Mouse (Mus musculus): ENCODE measurements around the gene Bbs2. TPM values are rescaled to one million over a fixed set of nuclear protein-coding genes. Genes with fewer than 3 reads are reported as not detected.

Bbs2 gene
- total and polyA plus RNA-seq, 3 experiments = 10.0 to 13.0 (median 12.0) TPM

- Histone ChIP-seq H3K4me3 (replicated peaks in 1 of 3; ENCODE audit: low read depth in 2 of 3, low read length in 2 of 3, poor library complexity in 1 of 3) (no peak overlapping the region), H3K4me2 (ENCODE audit: insufficient read depth, low read depth, poor library complexity, severe bottlenecking) (no peak overlapping the region), H3K27ac (ENCODE audit: insufficient read depth, low read depth) (no peak overlapping the region), H3K9ac (ENCODE audit: insufficient read depth, low read depth) (no peak overlapping the region), H3K79me2 (replicated peaks; ENCODE audit: control insufficient read depth, extremely low read depth, insufficient read depth, poor library complexity, severe bottlenecking) (no peaks in the 10 kb centered on the region), H3K4me1 (ENCODE audit: control insufficient read depth in 1 of 2, insufficient read depth in 2 of 2) (no peaks in the 10 kb centered on the region), H3K9me3 (replicated peaks; ENCODE audit: low read length) (no peaks in the 10 kb centered on the region), H3K36me3 (replicated peaks in 1 of 2; ENCODE audit: control insufficient read depth in 1 of 2, insufficient read depth in 1 of 2, low read length in 1 of 2) (peaks cover 19 to 74% of the 10 kb centered on the region in 2 experiments), H3K27me3 (replicated peaks) (no peaks in the 10 kb centered on the region)
- TF ChIP-seq TCF12 (IDR thresholded peaks at IDR 0.05; ENCODE audit: low read depth, low read length) (no peak), SIN3A (IDR thresholded peaks at IDR 0.05; ENCODE audit: low read length) (no peak)
- DNase-seq (ENCODE audit: extremely low read depth) = no peak
- in situ Hi-C loops (cut with MboI; ENCODE audit: low pct_ligation_motif_present, low pct_unique_long_range_greater_than_20kb, low sequenced_read_pairs) (no loop called here), dilution Hi-C loops (cut with MboI; ENCODE audit: extremely low pct_ligation_motif_present, extremely low pct_unique_long_range_greater_than_20kb, low sequenced_read_pairs) (no loop called here)
Measured at GRCm38 (mm10) chr8:94047845-94048244, 50.9 kb downstream of the Bbs2 start.

- Histone ChIP-seq H3K4me2 (ENCODE audit: insufficient read depth, low read depth, poor library complexity, severe bottlenecking) (peak overlapping the region; percentile 99), H3K4me1 (ENCODE audit: control insufficient read depth in 1 of 2, insufficient read depth in 2 of 2) (peaks cover 9 to 37% of the 10 kb centered on the region in 2 experiments), H3K79me2 (replicated peaks; ENCODE audit: control insufficient read depth, extremely low read depth, insufficient read depth, poor library complexity, severe bottlenecking) (peaks cover 44% of the 10 kb centered on the region), H3K9me3 (replicated peaks; ENCODE audit: low read length) (no peaks in the 10 kb centered on the region), H3K4me3 (replicated peaks in 1 of 3; ENCODE audit: low read depth in 2 of 3, low read length in 2 of 3, poor library complexity in 1 of 3) (peak overlapping the region; percentile 84 to 99 (median 92)), H3K27ac (ENCODE audit: insufficient read depth, low read depth) (no peak overlapping the region), H3K27me3 (replicated peaks) (no peaks in the 10 kb centered on the region), H3K9ac (ENCODE audit: insufficient read depth, low read depth) (peak overlapping the region; percentile 78), H3K36me3 (replicated peaks in 1 of 2; ENCODE audit: control insufficient read depth in 1 of 2, insufficient read depth in 1 of 2, low read length in 1 of 2) (peaks cover 12 to 29% of the 10 kb centered on the region in 2 experiments)
- in situ Hi-C loops (cut with MboI; ENCODE audit: low pct_ligation_motif_present, low pct_unique_long_range_greater_than_20kb, low sequenced_read_pairs) (no loop called here), dilution Hi-C loops (cut with MboI; ENCODE audit: extremely low pct_ligation_motif_present, extremely low pct_unique_long_range_greater_than_20kb, low sequenced_read_pairs) (no loop called here)
- peak; percentile 20 for DNase-seq (ENCODE audit: extremely low read depth)
- 0 out of 2 replicates have a peak, but pooled peaks have one; percentile 48 for TF ChIP-seq MXI1 (IDR thresholded peaks at IDR 0.05; ENCODE audit: low read depth, low read length)
- TF ChIP-seq RAD21 (IDR thresholded peaks at IDR 0.05; ENCODE audit: low read depth, low read length) = no peak
Measured at GRCm38 (mm10) chr8:94037806-94038205, 60.9 kb downstream of the Bbs2 start.

- Histone ChIP-seq H3K4me2 (ENCODE audit: insufficient read depth, low read depth, poor library complexity, severe bottlenecking) (peak within 1 kb of the TSS; percentile 99), H3K27me3 (replicated peaks) (no peaks in the 10 kb centered on the region), H3K4me1 (ENCODE audit: control insufficient read depth in 1 of 2, insufficient read depth in 2 of 2) (peaks cover 9 to 41% of the 10 kb centered on the region in 2 experiments), H3K4me3 (replicated peaks in 1 of 3; ENCODE audit: low read depth in 2 of 3, low read length in 2 of 3, poor library complexity in 1 of 3) (peak within 1 kb of the TSS; percentile 84 to 99 (median 92)), H3K79me2 (replicated peaks; ENCODE audit: control insufficient read depth, extremely low read depth, insufficient read depth, poor library complexity, severe bottlenecking) (peaks cover 51% of the 10 kb centered on the region), H3K36me3 (replicated peaks in 1 of 2; ENCODE audit: control insufficient read depth in 1 of 2, insufficient read depth in 1 of 2, low read length in 1 of 2) (peaks cover 10 to 29% of the 10 kb centered on the region in 2 experiments), H3K27ac (ENCODE audit: insufficient read depth, low read depth) (peak within 1 kb of the TSS; percentile 63), H3K9me3 (replicated peaks; ENCODE audit: low read length) (no peaks in the 10 kb centered on the region), H3K9ac (ENCODE audit: insufficient read depth, low read depth) (peak within 1 kb of the TSS; percentile 97)
- dilution Hi-C loops (cut with MboI; ENCODE audit: extremely low pct_ligation_motif_present, extremely low pct_unique_long_range_greater_than_20kb, low sequenced_read_pairs) (no loop called here), in situ Hi-C loops (cut with MboI; ENCODE audit: low pct_ligation_motif_present, low pct_unique_long_range_greater_than_20kb, low sequenced_read_pairs) (no loop called here)
- peak; percentile 99 for DNase-seq (ENCODE audit: extremely low read depth)
- peak; percentile 93 for TF ChIP-seq HCFC1 (IDR thresholded peaks at IDR 0.05; ENCODE audit: low read depth, low read length)
- peak; percentile 73 for TF ChIP-seq JUN (IDR thresholded peaks at IDR 0.05; ENCODE audit: insufficient read depth, low read depth, low read length)
- TF ChIP-seq MAZ (IDR thresholded peaks at IDR 0.05; ENCODE audit: low read depth, low read length) = no peak
- TF ChIP-seq USF1 (IDR thresholded peaks at IDR 0.05; ENCODE audit: low read depth, low read length) = no peak
- no peak for TF ChIP-seq CTCF (conservative IDR thresholded peaks at IDR 0.05 in 1 of 2, IDR thresholded peaks at IDR 0.05 in 1 of 2; ENCODE audit: low read depth in 2 of 2, low read length in 2 of 2)
- TF ChIP-seq POLR2A (IDR thresholded peaks at IDR 0.05; ENCODE audit: low read depth, low read length) = peak; percentile 91
- peak; percentile 51; the same call in 1 of the 2 replicates for TF ChIP-seq NRF1 (IDR thresholded peaks at IDR 0.05; ENCODE audit: low read depth, low read length)
- TF ChIP-seq RCOR1 (conservative IDR thresholded peaks at IDR 0.05; ENCODE audit: low read depth, low read length) = no peak
- no peak; the same call in 1 of the 2 replicates for TF ChIP-seq UBTF (IDR thresholded peaks at IDR 0.05; ENCODE audit: low read depth, low read length)
- no peak for TF ChIP-seq USF2 (conservative IDR thresholded peaks at IDR 0.05; ENCODE audit: low read depth, low read length)
- peak; percentile 90 for TF ChIP-seq ELF1 (IDR thresholded peaks at IDR 0.05; ENCODE audit: low read depth, low read length)
- no peak for TF ChIP-seq SMC3 (IDR thresholded peaks at IDR 0.05; ENCODE audit: low read depth, low read length)
- peak; percentile 98 for TF ChIP-seq CHD2 (IDR thresholded peaks at IDR 0.05; ENCODE audit: low read length)
- TF ChIP-seq EP300 (IDR thresholded peaks at IDR 0.05; ENCODE audit: low read length) = no peak
- peak; percentile 72 for TF ChIP-seq SIN3A (IDR thresholded peaks at IDR 0.05; ENCODE audit: low read length)
- TF ChIP-seq MAFK (IDR thresholded peaks at IDR 0.05; ENCODE audit: insufficient replicate concordance, low read length) = no peak
- no peak for TF ChIP-seq ZKSCAN1 (IDR thresholded peaks at IDR 0.05; ENCODE audit: borderline replicate concordance, low read depth, low read length)
- peak; percentile 80; the same call in 1 of the 2 replicates for TF ChIP-seq MXI1 (IDR thresholded peaks at IDR 0.05; ENCODE audit: low read depth, low read length)
- TF ChIP-seq TBP (conservative IDR thresholded peaks at IDR 0.05; ENCODE audit: low read depth, low read length) = peak; percentile 81; the same call in 1 of the 2 replicates
- TF ChIP-seq MYC (IDR thresholded peaks at IDR 0.05; ENCODE audit: low read depth, low read length) = peak; percentile 52; the same call in 1 of the 2 replicates
- TF ChIP-seq ZC3H11A (IDR thresholded peaks at IDR 0.05; ENCODE audit: low read depth, low read length) = no peak
- TF ChIP-seq GABPA (IDR thresholded peaks at IDR 0.05; ENCODE audit: insufficient replicate concordance, low read depth, low read length) = peak; percentile 61; the same call in 1 of the 2 replicates
- TF ChIP-seq NELFE (IDR thresholded peaks at IDR 0.05; ENCODE audit: low read depth, low read length) = peak; percentile 76
Measured at GRCm38 (mm10) chr8:94036944-94037524, 61.7 kb downstream of the Bbs2 start, which contains the start of the genes Nudt21 and Ogfod1. Gene Nudt21, minus strand, starts transcription at chr8:94037031. Gene Ogfod1, plus strand, starts transcription at chr8:94037198.

All from CH12.LX (cell line).